ENCODE assay signal across 9 mouse cellular contexts in the genomic region with DNA sequence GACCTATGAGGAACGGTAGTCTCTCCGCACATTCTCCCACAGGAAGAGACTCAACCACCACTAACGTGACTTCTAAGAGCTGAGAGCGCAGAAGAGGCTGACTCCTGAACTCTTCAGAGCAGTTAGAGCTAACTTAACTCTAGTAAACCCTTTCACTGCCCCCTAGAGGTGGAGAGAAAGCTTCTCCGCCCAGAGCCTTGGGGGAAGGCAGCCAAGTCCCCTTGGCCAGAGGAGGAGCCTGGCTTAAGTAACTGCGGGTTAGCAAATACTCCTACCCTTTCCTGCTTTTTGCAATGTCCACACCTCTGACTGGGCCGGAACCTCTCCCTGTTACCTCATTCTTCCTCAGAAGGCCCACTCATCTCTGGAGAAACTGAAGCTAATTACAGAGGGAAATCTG. TPM values are rescaled to one million over a fixed set of nuclear protein-coding genes. Genes with fewer than 3 reads are reported as not detected.
DNase-seq lines count a peak whose midpoint lies in the region; ATAC-seq and TF ChIP-seq lines count a peak whose summit lies in the region.
"Had no signal": no experiment of that assay in that cellular context is flagged by ENCODE, and none has a peak within 500 bp of the region (broad histone marks: within the 10 kb centered on the region; RNA-seq: fewer than 3 reads in every experiment).

No protein-coding gene starts in this region.

- H3K27ac ChIP-seq in midbrain, embryonic 10.5 days (replicated peaks), result no peak overlapping the region
- no peak overlapping the region for H3K27ac ChIP-seq in midbrain, embryonic 15.5 days
- H3K27ac ChIP-seq in liver, embryonic 14.5 days, result no peak overlapping the region

- 39% methylated on average over 7 of the region's 7 CpGs for WGBS in midbrain, embryonic 10.5 days
- 30% methylated on average over 7 of the region's 7 CpGs for WGBS in midbrain, embryonic 15.5 days
- 23% methylated on average over 7 of the region's 7 CpGs for WGBS in liver, embryonic 14.5 days (ENCODE audit: insufficient replicate concordance)

- H3K4me1 ChIP-seq in midbrain, embryonic 10.5 days, result peaks cover 16% of the 10 kb centered on the region
- H3K4me1 ChIP-seq in midbrain, embryonic 15.5 days, result peaks cover 2% of the 10 kb centered on the region; the same call in 1 of the 2 replicates
- no peaks in the 10 kb centered on the region for H3K4me1 ChIP-seq in liver, embryonic 14.5 days (replicated peaks; ENCODE audit: control insufficient read depth in 2 of 2, insufficient read depth in 2 of 2, low read length in 1 of 2)

- H3K27me3 ChIP-seq in midbrain, embryonic 10.5 days (ENCODE audit: low read depth, poor library complexity, severe bottlenecking), result peaks cover 2% of the 10 kb centered on the region; the same call in 1 of the 2 replicates
- H3K27me3 ChIP-seq in midbrain, embryonic 15.5 days (replicated peaks), result no peaks in the 10 kb centered on the region
- no peaks in the 10 kb centered on the region for H3K27me3 ChIP-seq in liver, embryonic 14.5 days (ENCODE audit: control insufficient read depth, insufficient read depth, low read length)
- H3K27me3 ChIP-seq: megakaryocyte, embryonic 14.5 days had no signal

- no peak for TF ChIP-seq EP300 in liver, embryonic 14.5 days (IDR thresholded peaks at IDR 0.05; ENCODE audit: low read depth)

- TF ChIP-seq CTCF in liver, embryonic 14.5 days (IDR thresholded peaks at IDR 0.05; ENCODE audit: low read depth), result peak; percentile 43

- H3K9me3 ChIP-seq in midbrain, embryonic 10.5 days (replicated peaks), result no peaks in the 10 kb centered on the region
- no peaks in the 10 kb centered on the region for H3K9me3 ChIP-seq in midbrain, embryonic 15.5 days
- no peaks in the 10 kb centered on the region for H3K9me3 ChIP-seq in liver, embryonic 14.5 days (ENCODE audit: control insufficient read depth, low read length)
- H3K9me3 ChIP-seq: megakaryocyte, embryonic 14.5 days had no signal

- ATAC-seq in midbrain, embryonic 15.5 days (replicated peaks), result no peak
- no peak for ATAC-seq in liver, embryonic 14.5 days (ENCODE audit: insufficient read depth)

- no peak overlapping the region for H3K4me2 ChIP-seq in midbrain, embryonic 15.5 days
- no peak overlapping the region for H3K4me2 ChIP-seq in liver, embryonic 14.5 days (ENCODE audit: low read depth)

- H3K4me3 ChIP-seq in midbrain, embryonic 10.5 days, result no peak overlapping the region
- no peak overlapping the region for H3K4me3 ChIP-seq in midbrain, embryonic 15.5 days
- no peak overlapping the region for H3K4me3 ChIP-seq in liver, embryonic 14.5 days (ENCODE audit: insufficient read depth in 1 of 2, low read depth in 2 of 2, low read length in 2 of 2)
- H3K4me3 ChIP-seq: megakaryocyte, embryonic 14.5 days had no signal

- intact Hi-C loops in heart, postnatal 36 days (cut with DNase I), result no loop called here

- H3K9ac ChIP-seq in midbrain, embryonic 15.5 days, result no peak overlapping the region
- no peak overlapping the region for H3K9ac ChIP-seq in liver, embryonic 14.5 days (replicated peaks)

- H3K36me3 ChIP-seq in midbrain, embryonic 10.5 days, result no peaks in the 10 kb centered on the region
- no peaks in the 10 kb centered on the region for H3K36me3 ChIP-seq in midbrain, embryonic 15.5 days (replicated peaks)
- H3K36me3 ChIP-seq in liver, embryonic 14.5 days (replicated peaks; ENCODE audit: control insufficient read depth, insufficient read depth, low read depth), result no peaks in the 10 kb centered on the region

- DNase-seq in midbrain, embryonic 10.5 days (ENCODE audit: low spot score), result peak; percentile 34
- DNase-seq in adrenal gland, adult (ENCODE audit: inconsistent age in 2 of 2, low spot score in 1 of 2), result peak; percentile 70 to 89
- DNase-seq in embryo, embryonic 11.5 days (ENCODE audit: low read depth, low spot score), result peak; percentile 17
- peak; percentile 65 to 68 for DNase-seq in heart, postnatal 36 days
- peak in 1 of 3 experiments; percentile 5 for DNase-seq in liver, embryonic 14.5 days (ENCODE audit: low read depth in 3 of 3, low spot score in 3 of 3)
- peak; percentile 34 for DNase-seq in right cerebral cortex, postnatal 25 days
- no peak for DNase-seq in MN1 (ENCODE audit: low spot score)

RNA-seq across cellular contexts. Expression of a gene that starts 17.5 kb away (rescaled TPM):
- polyA plus RNA-seq in midbrain, embryonic 10.5 days (2016; fragmentation: Nextera tagmentation; extraction: Ambion mirVana), result not detected in 2 replicates
- 0.04 and 0.05 TPM in 2 replicates for polyA plus RNA-seq in midbrain, embryonic 15.5 days (2015; fragmentation: Nextera tagmentation; extraction: Ambion mirVana)
- total RNA-seq in heart, postnatal 36 days (2021), result not detected
- 0.01 TPM in 1 of 2 replicates, not detected in the other for polyA plus RNA-seq in liver, embryonic 14.5 days (2012; rRNA removed)
- polyA plus RNA-seq in liver, embryonic 14.5 days (2014; fragmentation: Nextera tagmentation; extraction: Ambion mirVana), result not detected in 2 replicates
